ENCODE assay signal across 15 mouse cellular contexts in genomic region chr4:137887993-137888388, GRCm38 (mm10). TPM values are rescaled to one million over a fixed set of nuclear protein-coding genes. Genes with fewer than 3 reads are reported as not detected.
DNase-seq lines count a peak whose midpoint lies in the region; ATAC-seq and TF ChIP-seq lines count a peak whose summit lies in the region.
"Had no signal": no experiment of that assay in that cellular context is flagged by ENCODE, and none has a peak within 500 bp of the region (broad histone marks: within the 10 kb centered on the region; RNA-seq: fewer than 3 reads in every experiment).

No protein-coding gene starts in this region.

- no peak for TF ChIP-seq POLR2A in myocyte (IDR thresholded peaks at IDR 0.05; ENCODE audit: insufficient read length, low read depth)

- WGBS in intestine, embryonic 16.5 days = 37% methylated on average over 8 of the region's 8 CpGs
- WGBS in intestine, embryonic 15.5 days = 46% methylated on average over 8 of the region's 8 CpGs
- 19% methylated on average over 8 of the region's 8 CpGs for WGBS in lung, embryonic 15.5 days

- H3K27me3 ChIP-seq in intestine, embryonic 16.5 days (replicated peaks; ENCODE audit: control insufficient read depth, insufficient read depth, low read length) = no peaks in the 10 kb centered on the region
- no peaks in the 10 kb centered on the region; the same call in 1 of the 2 replicates for H3K27me3 ChIP-seq in intestine, embryonic 15.5 days (replicated peaks)
- no peaks in the 10 kb centered on the region; the same call in 1 of the 2 replicates for H3K27me3 ChIP-seq in lung, embryonic 15.5 days
- no peaks in the 10 kb centered on the region for H3K27me3 ChIP-seq in myocyte (ENCODE audit: control insufficient read depth, insufficient read depth, insufficient read length)
- H3K27me3 ChIP-seq: neural tube, embryonic 13.5 days; Patski had no signal

- H3K4me2 ChIP-seq in intestine, embryonic 16.5 days (ENCODE audit: low read depth, low read length) = no peak overlapping the region
- no peak overlapping the region for H3K4me2 ChIP-seq in intestine, embryonic 15.5 days (replicated peaks)
- H3K4me2 ChIP-seq in lung, embryonic 15.5 days = no peak overlapping the region
- no peak overlapping the region for H3K4me2 ChIP-seq in myocyte (ENCODE audit: low read depth)
- H3K4me2 ChIP-seq: neural tube, embryonic 13.5 days had no signal

- H3K9ac ChIP-seq in intestine, embryonic 16.5 days (ENCODE audit: low read depth, low read length) = no peak overlapping the region
- no peak overlapping the region for H3K9ac ChIP-seq in intestine, embryonic 15.5 days
- H3K9ac ChIP-seq in lung, embryonic 15.5 days = no peak overlapping the region
- H3K9ac ChIP-seq: neural tube, embryonic 13.5 days had no signal

- H3K27ac ChIP-seq in intestine, embryonic 16.5 days (ENCODE audit: low read length) = no peak overlapping the region
- H3K27ac ChIP-seq in intestine, embryonic 15.5 days = no peak overlapping the region
- no peak overlapping the region for H3K27ac ChIP-seq in lung, embryonic 15.5 days
- H3K27ac ChIP-seq: macrophage; neural tube, embryonic 13.5 days had no signal

- H3K4me3 ChIP-seq in intestine, embryonic 16.5 days (ENCODE audit: low read length) = no peak overlapping the region
- H3K4me3 ChIP-seq in intestine, embryonic 15.5 days (replicated peaks) = no peak overlapping the region
- no peak overlapping the region for H3K4me3 ChIP-seq in lung, embryonic 15.5 days
- no peak overlapping the region for H3K4me3 ChIP-seq in myocyte
- H3K4me3 ChIP-seq: neural tube, embryonic 13.5 days had no signal

- peaks cover 23% of the 10 kb centered on the region for H3K79me2 ChIP-seq in myocyte (ENCODE audit: control insufficient read depth, insufficient read depth)

- no peaks in the 10 kb centered on the region for H3K36me3 ChIP-seq in intestine, embryonic 16.5 days (ENCODE audit: control insufficient read depth, insufficient read depth, low read length)
- H3K36me3 ChIP-seq in intestine, embryonic 15.5 days = no peaks in the 10 kb centered on the region
- no peaks in the 10 kb centered on the region for H3K36me3 ChIP-seq in lung, embryonic 15.5 days
- no peaks in the 10 kb centered on the region for H3K36me3 ChIP-seq in myocyte (ENCODE audit: control insufficient read depth, insufficient read depth)
- H3K36me3 ChIP-seq: neural tube, embryonic 13.5 days had no signal

- H3K9me3 ChIP-seq in intestine, embryonic 16.5 days (ENCODE audit: control insufficient read depth, low read length) = no peaks in the 10 kb centered on the region
- H3K9me3 ChIP-seq in intestine, embryonic 15.5 days = no peaks in the 10 kb centered on the region
- H3K9me3 ChIP-seq in lung, embryonic 15.5 days = no peaks in the 10 kb centered on the region
- H3K9me3 ChIP-seq: neural tube, embryonic 13.5 days had no signal

- peaks cover 21% of the 10 kb centered on the region for H3K4me1 ChIP-seq in intestine, embryonic 16.5 days (ENCODE audit: control insufficient read depth, insufficient read depth, low read length)
- H3K4me1 ChIP-seq in intestine, embryonic 15.5 days (replicated peaks) = peaks cover 29% of the 10 kb centered on the region
- H3K4me1 ChIP-seq in lung, embryonic 15.5 days = peaks cover 26% of the 10 kb centered on the region

- peak; percentile 25 for DNase-seq in heart, postnatal 4 days
- DNase-seq in right cerebral cortex, postnatal 25 days = no peak
- no peak for DNase-seq in spleen, adult 18-20 months
- no peak for DNase-seq in layer of hippocampus, adult 9-10 months (ENCODE audit: low spot score)
- DNase-seq: adrenal gland, adult 2 months; cerebellum, adult 8-10 months; kidney, postnatal 14 days; left cerebral cortex, postnatal 4 days had no signal

- no peak overlapping the region for H3ac ChIP-seq in myocyte (ENCODE audit: control insufficient read depth, insufficient read length)

- peak; percentile 65 for ATAC-seq in intestine, embryonic 16.5 days
- no peak; the same call in 1 of the 2 replicates for ATAC-seq in intestine, embryonic 15.5 days
- 0 out of 2 replicates have a peak, but pooled peaks have one; percentile 37 for ATAC-seq in lung, embryonic 15.5 days (ENCODE audit: borderline replicate concordance, extremely low read depth, low FRiP score, low TSS enrichment)
- ATAC-seq: Patski had no signal

TF ChIP-seq in myocyte, 11 proteins besides CTCF, POLR2A, EP300 and RAD21:
- no peak for TF ChIP-seq POLR2AphosphoS2 (IDR thresholded peaks at IDR 0.05; ENCODE audit: insufficient read length, low read depth)
- no peak for TF ChIP-seq CEBPB (IDR thresholded peaks at IDR 0.05; ENCODE audit: insufficient read depth, poor library complexity, severe bottlenecking)
- TF ChIP-seq E2F4 (IDR thresholded peaks at IDR 0.05; ENCODE audit: insufficient read depth) = no peak
- peak in 1 of 3 experiments; percentile 48 for TF ChIP-seq MYOG (IDR thresholded peaks at IDR 0.05; ENCODE audit: control insufficient read depth in 1 of 3, insufficient read depth in 1 of 3, insufficient read length in 2 of 3, low read depth in 2 of 3)
- no peak for TF ChIP-seq USF1 (IDR thresholded peaks at IDR 0.05; ENCODE audit: low read depth)
- TF ChIP-seq REST (IDR thresholded peaks at IDR 0.05; ENCODE audit: insufficient read depth, insufficient read length) = no peak
- no peak for TF ChIP-seq MAX (IDR thresholded peaks at IDR 0.05; ENCODE audit: low read depth)
- peak in 2 of 3 experiments; percentile 1 to 71 for TF ChIP-seq MYOD1 (IDR thresholded peaks at IDR 0.05; ENCODE audit: control insufficient read depth in 1 of 3, insufficient read length in 2 of 3, low read depth in 2 of 3)
- no peak for TF ChIP-seq TCF12 (IDR thresholded peaks at IDR 0.05; ENCODE audit: insufficient read depth, poor library complexity, severe bottlenecking)
- TF ChIP-seq SRF (IDR thresholded peaks at IDR 0.05; ENCODE audit: control insufficient read depth, insufficient read length, low read depth) = no peak

RNA-seq across cellular contexts. Expression of gene Ece1, which starts 26.0 kb away (rescaled TPM):
- 56.0 and 63.0 TPM in 2 replicates for polyA plus RNA-seq in intestine, embryonic 16.5 days (2015; fragmentation: Nextera tagmentation; extraction: Ambion mirVana)
- polyA plus RNA-seq in intestine, embryonic 15.5 days (2015; fragmentation: Nextera tagmentation; extraction: Ambion mirVana) = 56.0 and 60.1 TPM in 2 replicates
- 100 to 1,000 TPM; 119 to 133 TPM for total RNA-seq in heart, postnatal 4 days (2021)
- polyA plus RNA-seq in lung, embryonic 15.5 days (2015; fragmentation: Nextera tagmentation; extraction: Ambion mirVana) = 31.1 and 48.4 TPM in 2 replicates
- polyA plus RNA-seq in myocyte (2012; fragmentation: generic; extraction: Trizol) = 69.9 TPM
